Mouse (Mus musculus) layer of hippocampus, adult 9-10 months (tissue): ENCODE results near the gene H2-T22.

Experiments
- DNase-seq: peaks from one replicate; pipeline ENCODE4 v3.0.0; 2022; ENCODE audit warnings: low spot score

The H2-T22 gene

GRCm38 (mm10) chr17:35997713-35998510, 44.6 kb downstream of the H2-T22 start:
- no peak for DNase-seq

- peak; percentile 97 for DNase-seq
Measured at GRCm38 (mm10) chr17:35996949-35997348, 45.6 kb downstream of the H2-T22 start.

GRCm38 (mm10) chr17:35994879-35995240, 47.7 kb downstream of the H2-T22 start:
- no peak for DNase-seq

- DNase-seq = peak; percentile 58
Measured at GRCm38 (mm10) chr17:35994175-35994878, 48.2 kb downstream of the H2-T22 start.

GRCm38 (mm10) chr17:35993675-35994074, 48.9 kb downstream of the H2-T22 start:
- DNase-seq = no peak

GRCm38 (mm10) chr17:35991781-35992180, 50.8 kb downstream of the H2-T22 start:
- no peak for DNase-seq
